Mouse (Mus musculus): Measurements from ENCODE around the gene Auts2. TPM values are rescaled to one million over a fixed set of nuclear protein-coding genes. Genes with fewer than 3 reads are reported as not detected.

Auts2 gene
- total and polyA plus RNA-seq, 3 experiments = not detected

GRCm38 (mm10) chr5:131712441-131712840 lies 830.7 kb downstream of the Auts2 start:
- in situ Hi-C loops (cut with MboI; ENCODE audit: low pct_ligation_motif_present, low pct_unique_long_range_greater_than_20kb, low sequenced_read_pairs) = no loop called here
- H3K79me2 ChIP-seq (replicated peaks; ENCODE audit: control insufficient read depth, extremely low read depth, insufficient read depth, poor library complexity, severe bottlenecking) = no peaks in the 10 kb centered on the region
- H3K36me3 ChIP-seq (replicated peaks in 1 of 2; ENCODE audit: control insufficient read depth in 1 of 2, insufficient read depth in 1 of 2, low read length in 1 of 2) = no peaks in the 10 kb centered on the region
- no peak overlapping the region for H3K4me3 ChIP-seq (replicated peaks in 1 of 3; ENCODE audit: low read depth in 2 of 3, low read length in 2 of 3, poor library complexity in 1 of 3)
- H3K4me1 ChIP-seq (ENCODE audit: control insufficient read depth in 1 of 2, insufficient read depth in 2 of 2) = no peaks in the 10 kb centered on the region
- H3K27me3 ChIP-seq (replicated peaks) = no peaks in the 10 kb centered on the region
- dilution Hi-C loops (cut with MboI; ENCODE audit: extremely low pct_ligation_motif_present, extremely low pct_unique_long_range_greater_than_20kb, low sequenced_read_pairs) = no loop called here
- no peak overlapping the region for H3K27ac ChIP-seq (ENCODE audit: insufficient read depth, low read depth)
- no peak overlapping the region for H3K9ac ChIP-seq (ENCODE audit: insufficient read depth, low read depth)
- TF ChIP-seq ETS1 (conservative IDR thresholded peaks at IDR 0.05; ENCODE audit: low read depth, low read length) (no peak), BHLHE40 (IDR thresholded peaks at IDR 0.05; ENCODE audit: low read depth, low read length) (no peak), IRF4 (IDR thresholded peaks at IDR 0.05; ENCODE audit: low read depth, low read length) (no peak), MAZ (IDR thresholded peaks at IDR 0.05; ENCODE audit: low read depth, low read length) (no peak), SMC3 (IDR thresholded peaks at IDR 0.05; ENCODE audit: low read depth, low read length) (no peak), TBP (conservative IDR thresholded peaks at IDR 0.05; ENCODE audit: low read depth, low read length) (no peak), MAX (IDR thresholded peaks at IDR 0.05; ENCODE audit: low read length) (no peak), ZMIZ1 (IDR thresholded peaks at IDR 0.05; ENCODE audit: low read depth, low read length) (no peak), GABPA (IDR thresholded peaks at IDR 0.05; ENCODE audit: insufficient replicate concordance, low read depth, low read length) (no peak), MEF2A (IDR thresholded peaks at IDR 0.05; ENCODE audit: borderline replicate concordance, low read depth, low read length) (no peak), EP300 (IDR thresholded peaks at IDR 0.05; ENCODE audit: low read length) (no peak), CTCF (conservative IDR thresholded peaks at IDR 0.05 in 1 of 2, IDR thresholded peaks at IDR 0.05 in 1 of 2; ENCODE audit: low read depth in 2 of 2, low read length in 2 of 2) (no peak), KAT2A (IDR thresholded peaks at IDR 0.05; ENCODE audit: insufficient replicate concordance, low read length) (no peak), JUN (IDR thresholded peaks at IDR 0.05; ENCODE audit: insufficient read depth, low read depth, low read length) (no peak), POLR2A (IDR thresholded peaks at IDR 0.05; ENCODE audit: low read depth, low read length) (no peak)
- H3K9me3 ChIP-seq (replicated peaks; ENCODE audit: low read length) = peaks cover 81% of the 10 kb centered on the region
- DNase-seq (ENCODE audit: extremely low read depth) = no peak
- H3K4me2 ChIP-seq (ENCODE audit: insufficient read depth, low read depth, poor library complexity, severe bottlenecking) = no peak overlapping the region

GRCm38 (mm10) chr5:131711474-131712129 lies 831.5 kb downstream of the Auts2 start:
- Histone ChIP-seq H3K36me3 (replicated peaks in 1 of 2; ENCODE audit: control insufficient read depth in 1 of 2, insufficient read depth in 1 of 2, low read length in 1 of 2) (no peaks in the 10 kb centered on the region), H3K4me1 (ENCODE audit: control insufficient read depth in 1 of 2, insufficient read depth in 2 of 2) (no peaks in the 10 kb centered on the region), H3K9ac (ENCODE audit: insufficient read depth, low read depth) (no peak overlapping the region), H3K4me2 (ENCODE audit: insufficient read depth, low read depth, poor library complexity, severe bottlenecking) (no peak overlapping the region), H3K27me3 (replicated peaks) (no peaks in the 10 kb centered on the region), H3K9me3 (replicated peaks; ENCODE audit: low read length) (peaks cover 81% of the 10 kb centered on the region), H3K27ac (ENCODE audit: insufficient read depth, low read depth) (no peak overlapping the region), H3K4me3 (replicated peaks in 1 of 3; ENCODE audit: low read depth in 2 of 3, low read length in 2 of 3, poor library complexity in 1 of 3) (no peak overlapping the region), H3K79me2 (replicated peaks; ENCODE audit: control insufficient read depth, extremely low read depth, insufficient read depth, poor library complexity, severe bottlenecking) (no peaks in the 10 kb centered on the region)
- dilution Hi-C loops (cut with MboI; ENCODE audit: extremely low pct_ligation_motif_present, extremely low pct_unique_long_range_greater_than_20kb, low sequenced_read_pairs) = no loop called here
- no peak for DNase-seq (ENCODE audit: extremely low read depth)
- TF ChIP-seq JUN (IDR thresholded peaks at IDR 0.05; ENCODE audit: insufficient read depth, low read depth, low read length) = no peak
- TF ChIP-seq ZMIZ1 (IDR thresholded peaks at IDR 0.05; ENCODE audit: low read depth, low read length) = no peak
- TF ChIP-seq ZKSCAN1 (IDR thresholded peaks at IDR 0.05; ENCODE audit: borderline replicate concordance, low read depth, low read length) = no peak
- TF ChIP-seq ZNF384 (IDR thresholded peaks at IDR 0.05; ENCODE audit: low read depth, low read length) = no peak
- no peak for TF ChIP-seq TBP (conservative IDR thresholded peaks at IDR 0.05; ENCODE audit: low read depth, low read length)
- no peak for TF ChIP-seq ZC3H11A (IDR thresholded peaks at IDR 0.05; ENCODE audit: low read depth, low read length)
- TF ChIP-seq MAX (IDR thresholded peaks at IDR 0.05; ENCODE audit: low read length) = no peak
- in situ Hi-C loops (cut with MboI; ENCODE audit: low pct_ligation_motif_present, low pct_unique_long_range_greater_than_20kb, low sequenced_read_pairs) = no loop called here

Data from CH12.LX (cell line).